Mouse (Mus musculus): ENCODE measurements around the gene Nr1d1.

DNA sequence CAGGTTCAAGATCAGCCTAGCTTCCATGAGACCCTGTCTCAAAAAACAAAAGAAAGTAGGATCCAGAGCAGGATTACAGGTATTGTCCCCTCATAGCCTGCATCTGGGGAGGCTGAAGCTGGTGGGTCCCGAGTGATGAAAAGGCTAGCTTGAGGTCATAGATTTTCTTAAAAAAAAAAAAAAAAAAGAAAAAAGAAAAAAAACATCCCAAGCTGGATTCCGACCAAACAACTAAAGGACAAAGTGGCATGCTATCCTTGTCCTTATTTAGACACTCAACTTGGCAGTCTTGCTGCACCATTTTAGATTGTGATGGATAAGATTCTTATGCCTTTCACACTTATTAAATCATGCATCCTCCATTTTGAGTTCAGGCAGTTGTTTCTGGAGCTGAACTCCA lies 33.3 kb upstream of the Nr1d1 start:
- no peak for TF ChIP-seq GATA1 (IDR thresholded peaks at IDR 0.05; ENCODE audit: borderline replicate concordance, low read length)
- TF ChIP-seq CTCF (IDR thresholded peaks at IDR 0.05; ENCODE audit: low read depth, low read length) = no peak
